Mouse (Mus musculus): ENCODE data around the gene Sys1. TPM values are rescaled to one million over a fixed set of nuclear protein-coding genes. Genes with fewer than 3 reads are reported as not detected.

Gene Sys1
- polyA plus RNA-seq, 1 experiment from 2014 or later = 76.9 TPM

DNA sequence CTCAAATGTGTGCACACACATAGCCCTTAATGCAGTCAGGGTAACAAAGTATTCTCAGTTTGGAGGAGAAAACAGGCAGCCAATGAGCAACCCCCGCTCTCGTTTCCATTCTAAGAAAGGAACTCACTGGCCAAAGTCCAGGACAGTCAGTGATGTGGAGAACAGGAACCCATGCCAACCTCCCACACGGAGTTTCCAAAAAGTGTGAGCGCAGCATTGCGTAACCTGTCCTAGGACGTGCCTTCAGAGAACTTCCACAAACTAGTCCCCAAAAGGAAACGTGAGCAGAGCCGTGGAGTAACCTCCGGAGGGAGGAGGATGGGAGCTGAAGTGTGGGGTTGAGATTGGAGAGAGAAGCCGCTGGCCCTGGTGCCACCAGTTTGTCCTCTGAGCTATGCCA lies 1.9 kb upstream of the Sys1 start:
- ATAC-seq = no peak
- no peak overlapping the region for H3K27ac ChIP-seq (ENCODE audit: low read length)
- H3K36me3 ChIP-seq (ENCODE audit: control insufficient read depth, insufficient read depth) = no peaks in the 10 kb centered on the region
- H3K4me3 ChIP-seq (replicated peaks; ENCODE audit: low read length) = no peak overlapping the region
- H3K4me2 ChIP-seq (ENCODE audit: low read length) = no peak overlapping the region
- WGBS = 75% methylated on average over 10 of the region's 10 CpGs
- H3K27me3 ChIP-seq (replicated peaks; ENCODE audit: control insufficient read depth, insufficient read depth, low read length) = no peaks in the 10 kb centered on the region
- no peaks in the 10 kb centered on the region for H3K4me1 ChIP-seq (replicated peaks; ENCODE audit: control insufficient read depth, insufficient read depth, low read length)
- no peak overlapping the region for H3K9ac ChIP-seq (replicated peaks; ENCODE audit: low read depth, low read length)
- H3K9me3 ChIP-seq (ENCODE audit: control insufficient read depth, low read length) = no peaks in the 10 kb centered on the region

DNA sequence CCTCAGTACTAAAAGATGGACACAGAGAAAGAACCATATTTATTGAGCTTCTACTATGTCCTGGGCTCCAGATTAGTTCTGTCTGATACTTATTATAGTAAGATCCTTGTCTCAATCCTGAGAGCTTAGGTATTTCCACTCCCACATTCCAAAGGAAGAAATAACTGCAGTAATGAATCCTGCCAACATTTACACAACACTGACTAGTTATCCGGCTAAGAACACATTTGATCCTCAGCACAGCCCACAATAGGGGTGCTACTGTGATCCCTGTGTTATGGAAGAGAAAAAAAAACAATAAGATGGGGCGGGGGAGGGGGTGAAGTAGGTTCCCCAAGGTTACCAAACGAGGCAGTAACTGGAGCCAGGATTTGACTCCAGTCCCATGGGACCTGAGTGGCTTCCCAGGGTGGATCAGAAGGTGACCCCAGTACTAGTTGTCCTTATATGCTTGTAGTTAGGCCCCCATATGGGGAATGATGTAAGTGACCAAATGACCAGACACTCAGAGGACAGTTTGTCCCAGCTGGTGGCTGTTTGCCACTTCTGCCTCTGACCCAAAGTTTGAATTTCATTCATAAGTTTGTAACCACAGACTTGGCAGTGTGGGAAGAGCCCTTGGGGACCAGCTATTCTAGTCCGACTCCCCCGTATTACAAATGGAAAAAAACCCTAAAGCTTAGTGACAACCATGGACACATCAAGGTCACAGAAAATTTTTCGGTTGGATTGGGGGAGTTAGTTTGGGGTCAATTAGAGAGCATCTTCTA lies 1.2 kb upstream of the Sys1 start:
- WGBS = 75% methylated on average over 6 of the region's 6 CpGs
- Histone ChIP-seq H3K4me1 (replicated peaks; ENCODE audit: control insufficient read depth, insufficient read depth, low read length) (no peaks in the 10 kb centered on the region), H3K36me3 (ENCODE audit: control insufficient read depth, insufficient read depth) (no peaks in the 10 kb centered on the region), H3K9ac (replicated peaks; ENCODE audit: low read depth, low read length) (no peak overlapping the region), H3K4me2 (ENCODE audit: low read length) (no peak overlapping the region), H3K27ac (ENCODE audit: low read length) (no peak overlapping the region), H3K27me3 (replicated peaks; ENCODE audit: control insufficient read depth, insufficient read depth, low read length) (no peaks in the 10 kb centered on the region), H3K4me3 (replicated peaks; ENCODE audit: low read length) (no peak overlapping the region), H3K9me3 (ENCODE audit: control insufficient read depth, low read length) (no peaks in the 10 kb centered on the region)
- ATAC-seq = no peak

DNA sequence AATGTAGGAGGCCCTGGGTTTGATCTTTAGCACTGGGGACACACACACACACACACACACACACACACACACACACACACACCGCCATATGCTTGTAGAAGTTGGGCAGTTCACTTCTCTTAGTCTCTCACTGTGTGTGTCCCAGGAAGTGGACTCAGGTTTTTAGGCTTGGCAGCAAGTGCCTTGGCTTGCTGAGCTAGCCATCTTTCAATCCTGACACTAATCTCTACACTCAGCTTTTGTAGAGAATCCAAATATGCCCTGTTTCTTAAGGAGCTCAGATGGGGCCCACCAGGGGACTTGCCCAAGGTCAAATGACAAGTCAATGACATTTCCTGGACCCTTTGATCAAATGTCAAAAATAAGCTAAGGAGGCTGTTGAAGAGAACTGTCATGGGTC lies 351 bp upstream of the Sys1 start:
- Histone ChIP-seq H3K4me2 (ENCODE audit: low read length) (no peak overlapping the region), H3K9ac (replicated peaks; ENCODE audit: low read depth, low read length) (no peak overlapping the region)
- no peak for ATAC-seq

DNA sequence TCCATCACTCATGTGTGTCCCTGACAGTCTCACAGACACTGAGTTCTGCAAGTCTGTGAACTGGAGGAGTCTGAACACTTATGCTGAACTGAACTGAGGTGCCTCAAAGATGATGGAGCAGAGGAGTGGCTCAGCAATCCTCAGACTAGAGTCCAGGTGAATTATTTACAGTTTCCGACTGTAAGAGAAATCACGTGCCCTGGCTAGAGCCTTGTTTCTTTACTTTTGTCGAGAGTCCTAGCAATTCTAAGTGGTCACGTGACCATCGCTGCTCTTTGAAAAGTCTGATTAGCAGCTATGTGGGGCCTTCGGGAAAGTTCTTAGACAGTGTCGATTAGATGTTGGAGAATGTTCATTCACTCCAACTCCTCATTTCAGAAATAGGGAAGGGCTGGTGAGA lies 1.2 kb downstream of the Sys1 start:
- H3K9me3 ChIP-seq (ENCODE audit: control insufficient read depth, low read length) = no peaks in the 10 kb centered on the region
- 61% methylated on average over 7 of the region's 7 CpGs for WGBS
- no peak overlapping the region for H3K27ac ChIP-seq (ENCODE audit: low read length)
- no peak for ATAC-seq
- no peaks in the 10 kb centered on the region for H3K36me3 ChIP-seq (ENCODE audit: control insufficient read depth, insufficient read depth)
- no peak overlapping the region for H3K4me3 ChIP-seq (replicated peaks; ENCODE audit: low read length)
- H3K9ac ChIP-seq (replicated peaks; ENCODE audit: low read depth, low read length) = no peak overlapping the region
- no peak overlapping the region for H3K4me2 ChIP-seq (ENCODE audit: low read length)
- H3K27me3 ChIP-seq (replicated peaks; ENCODE audit: control insufficient read depth, insufficient read depth, low read length) = no peaks in the 10 kb centered on the region
- peaks cover 13% of the 10 kb centered on the region for H3K4me1 ChIP-seq (replicated peaks; ENCODE audit: control insufficient read depth, insufficient read depth, low read length)

More for the DNA sequence above, 351 bp upstream of the Sys1 start:
- H3K27ac ChIP-seq (ENCODE audit: low read length) = no peak overlapping the region
- WGBS = 86% methylated on average over 1 of the region's 1 CpGs
- no peaks in the 10 kb centered on the region for H3K9me3 ChIP-seq (ENCODE audit: control insufficient read depth, low read length)
- no peak overlapping the region for H3K4me3 ChIP-seq (replicated peaks; ENCODE audit: low read length)
- no peaks in the 10 kb centered on the region for H3K36me3 ChIP-seq (ENCODE audit: control insufficient read depth, insufficient read depth)
- H3K27me3 ChIP-seq (replicated peaks; ENCODE audit: control insufficient read depth, insufficient read depth, low read length) = no peaks in the 10 kb centered on the region
- no peaks in the 10 kb centered on the region; the same call in 1 of the 2 replicates for H3K4me1 ChIP-seq (replicated peaks; ENCODE audit: control insufficient read depth, insufficient read depth, low read length)

DNA sequence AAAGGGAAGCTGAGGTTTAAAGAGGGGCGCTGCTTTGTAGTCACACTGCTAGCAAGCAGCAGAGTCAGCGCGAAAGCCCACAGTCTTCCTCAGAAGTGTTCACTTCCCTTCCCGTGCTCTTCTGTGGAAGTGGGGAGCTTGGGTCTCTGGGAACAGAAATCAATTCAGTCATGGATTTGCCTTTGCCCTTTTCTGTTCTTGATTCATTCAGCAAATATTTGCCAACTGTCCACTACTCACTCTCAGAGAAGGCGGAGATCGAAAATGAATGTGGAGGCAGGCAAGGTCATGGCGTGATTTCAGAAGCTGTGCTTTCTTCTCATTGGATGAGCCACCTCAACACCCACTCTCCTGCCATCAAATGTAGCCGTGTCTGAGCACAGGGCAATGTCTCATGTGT lies 1.8 kb downstream of the Sys1 start:
- ATAC-seq = no peak
- Histone ChIP-seq H3K27me3 (replicated peaks; ENCODE audit: control insufficient read depth, insufficient read depth, low read length) (no peaks in the 10 kb centered on the region), H3K9me3 (ENCODE audit: control insufficient read depth, low read length) (no peaks in the 10 kb centered on the region), H3K36me3 (ENCODE audit: control insufficient read depth, insufficient read depth) (no peaks in the 10 kb centered on the region), H3K4me1 (replicated peaks; ENCODE audit: control insufficient read depth, insufficient read depth, low read length) (peaks cover 13% of the 10 kb centered on the region), H3K9ac (replicated peaks; ENCODE audit: low read depth, low read length) (no peak overlapping the region), H3K4me2 (ENCODE audit: low read length) (no peak overlapping the region), H3K4me3 (replicated peaks; ENCODE audit: low read length) (no peak overlapping the region), H3K27ac (ENCODE audit: low read length) (no peak overlapping the region)
- 89% methylated on average over 8 of the region's 8 CpGs for WGBS

DNA sequence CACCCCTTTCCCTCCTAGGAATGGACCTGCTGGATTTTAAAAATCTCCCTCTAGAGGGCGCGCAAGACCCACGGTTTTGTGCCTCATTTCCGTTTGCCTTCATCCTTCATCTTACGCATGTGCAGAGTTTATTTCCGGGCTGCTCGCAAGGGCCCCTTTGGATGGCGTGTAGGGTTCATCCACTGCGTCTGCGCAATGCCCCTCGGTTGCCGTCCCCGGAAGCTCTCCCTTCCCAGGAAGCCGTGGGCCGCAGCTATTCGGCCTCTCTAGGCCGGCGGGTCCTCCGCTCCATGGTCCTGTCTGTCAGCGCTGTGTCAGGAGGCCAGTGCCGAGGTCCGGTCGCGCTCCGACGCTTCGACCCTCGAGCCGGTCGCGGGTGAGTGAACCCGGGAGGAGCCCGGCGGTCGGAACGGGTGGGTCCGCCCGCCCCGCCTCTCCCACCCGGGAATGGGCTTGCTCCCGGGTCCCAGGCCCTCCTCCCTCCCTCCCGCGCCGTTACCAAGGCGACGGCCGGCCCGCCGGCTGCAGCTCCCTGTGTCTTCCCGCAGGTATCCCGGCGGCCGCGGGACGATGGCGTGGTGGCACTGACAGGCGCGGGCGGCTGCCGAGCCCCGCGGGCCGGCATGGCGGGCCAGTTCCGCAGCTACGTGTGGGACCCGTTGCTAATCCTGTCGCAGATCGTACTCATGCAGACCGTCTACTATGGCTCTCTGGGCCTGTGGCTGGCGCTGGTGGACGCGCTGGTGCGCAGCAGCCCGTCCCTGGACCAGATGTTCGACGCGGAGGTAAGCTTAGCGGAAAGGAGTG lies 4.2 kb downstream of the Sys1 start, which contains the start of gene Gm20458:
Gm20458 (plus strand) TSS at position 223 of the 807 bp plus-strand sequence.
- Histone ChIP-seq H3K27me3 (replicated peaks; ENCODE audit: control insufficient read depth, insufficient read depth, low read length) (no peaks in the 10 kb centered on the region), H3K9me3 (ENCODE audit: control insufficient read depth, low read length) (no peaks in the 10 kb centered on the region), H3K36me3 (ENCODE audit: control insufficient read depth, insufficient read depth) (peaks cover 10% of the 10 kb centered on the region; the same call in 1 of the 2 replicates), H3K4me1 (replicated peaks; ENCODE audit: control insufficient read depth, insufficient read depth, low read length) (peaks cover 13% of the 10 kb centered on the region), H3K4me2 (ENCODE audit: low read length) (peak within 1 kb of the TSS; percentile 85), H3K27ac (ENCODE audit: low read length) (peak within 1 kb of the TSS; percentile 80), H3K4me3 (replicated peaks; ENCODE audit: low read length) (peak within 1 kb of the TSS; percentile 76), H3K9ac (replicated peaks; ENCODE audit: low read depth, low read length) (peak within 1 kb of the TSS; percentile 79)
- under 1% methylated on average over 73 of the region's 79 CpGs for WGBS
- peak; percentile 99 for ATAC-seq

DNA sequence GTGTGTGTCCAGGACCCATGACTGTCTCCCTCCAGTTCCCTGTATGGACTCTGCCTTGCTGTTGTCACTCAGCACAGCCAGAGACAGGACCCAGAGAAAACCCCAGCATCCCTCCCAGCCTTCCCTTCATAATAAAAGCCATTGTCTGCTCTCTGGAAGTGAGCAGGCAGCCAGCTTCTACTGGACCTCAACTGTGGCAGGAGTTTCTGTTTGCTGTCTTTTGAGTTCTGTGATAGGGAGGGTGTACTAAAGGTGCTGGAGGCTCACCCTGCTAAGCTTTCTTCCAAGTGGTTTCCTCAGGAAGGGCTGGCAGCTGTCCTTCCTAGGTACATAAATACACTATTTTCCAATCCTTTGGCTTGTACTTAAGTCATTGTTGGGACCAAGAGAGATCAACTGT lies 8.4 kb downstream of the Sys1 start:
- Histone ChIP-seq H3K4me3 (replicated peaks; ENCODE audit: low read length) (no peak overlapping the region), H3K4me1 (replicated peaks; ENCODE audit: control insufficient read depth, insufficient read depth, low read length) (peaks cover 13% of the 10 kb centered on the region), H3K27ac (ENCODE audit: low read length) (no peak overlapping the region), H3K27me3 (replicated peaks; ENCODE audit: control insufficient read depth, insufficient read depth, low read length) (no peaks in the 10 kb centered on the region), H3K4me2 (ENCODE audit: low read length) (no peak overlapping the region), H3K9ac (replicated peaks; ENCODE audit: low read depth, low read length) (no peak overlapping the region), H3K36me3 (ENCODE audit: control insufficient read depth, insufficient read depth) (peaks cover 10% of the 10 kb centered on the region), H3K9me3 (ENCODE audit: control insufficient read depth, low read length) (no peaks in the 10 kb centered on the region)
- no peak for ATAC-seq

DNA sequence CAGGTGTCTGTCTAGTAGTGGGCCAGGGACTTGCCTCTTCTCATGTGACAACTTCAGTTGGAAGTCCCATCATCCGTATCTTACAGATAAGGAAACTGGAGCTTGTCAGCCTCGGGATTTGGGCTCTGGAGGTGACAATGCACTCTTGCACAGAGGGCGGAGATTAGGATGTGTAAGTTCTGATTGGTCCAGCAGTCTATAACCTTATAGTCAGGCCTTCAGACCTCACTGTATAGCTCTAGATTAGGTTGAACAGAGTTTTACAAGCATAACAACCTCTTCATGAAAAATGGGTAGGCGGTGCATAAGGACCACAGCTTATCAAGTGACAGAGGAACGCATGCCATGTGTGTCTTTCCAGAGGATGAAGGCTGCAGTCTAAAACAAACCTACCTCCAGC lies 10.0 kb downstream of the Sys1 start:
- Histone ChIP-seq H3K27me3 (replicated peaks; ENCODE audit: control insufficient read depth, insufficient read depth, low read length) (no peaks in the 10 kb centered on the region), H3K4me1 (replicated peaks; ENCODE audit: control insufficient read depth, insufficient read depth, low read length) (peaks cover 10% of the 10 kb centered on the region), H3K36me3 (ENCODE audit: control insufficient read depth, insufficient read depth) (peaks cover 10% of the 10 kb centered on the region), H3K27ac (ENCODE audit: low read length) (no peak overlapping the region), H3K9ac (replicated peaks; ENCODE audit: low read depth, low read length) (no peak overlapping the region), H3K9me3 (ENCODE audit: control insufficient read depth, low read length) (no peaks in the 10 kb centered on the region), H3K4me3 (replicated peaks; ENCODE audit: low read length) (no peak overlapping the region), H3K4me2 (ENCODE audit: low read length) (no peak overlapping the region)
- ATAC-seq = no peak
- WGBS = 82% methylated on average over 5 of the region's 5 CpGs

DNA sequence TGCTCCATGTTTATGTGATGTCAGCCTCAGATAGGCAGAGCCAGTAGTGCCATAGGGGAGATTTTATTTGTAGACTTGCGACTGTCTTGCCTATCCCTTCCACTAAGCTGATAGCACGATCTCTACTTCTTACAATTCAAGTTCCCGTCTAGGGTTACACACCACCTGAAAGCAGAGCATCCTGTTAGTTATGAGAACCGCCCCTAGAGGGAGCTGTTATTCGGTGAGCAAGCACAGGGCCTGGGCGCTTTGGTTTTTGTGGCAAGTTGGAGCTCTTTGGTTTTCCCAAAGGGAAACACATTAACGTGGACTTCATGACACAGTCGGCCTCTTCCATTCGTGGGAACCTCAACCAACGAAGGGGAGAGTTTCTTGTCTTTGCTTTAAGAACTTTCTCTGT lies 13.5 kb downstream of the Sys1 start:
- Histone ChIP-seq H3K27me3 (replicated peaks; ENCODE audit: control insufficient read depth, insufficient read depth, low read length) (no peaks in the 10 kb centered on the region), H3K9ac (replicated peaks; ENCODE audit: low read depth, low read length) (no peak overlapping the region), H3K36me3 (ENCODE audit: control insufficient read depth, insufficient read depth) (peaks cover 7% of the 10 kb centered on the region), H3K4me2 (ENCODE audit: low read length) (no peak overlapping the region), H3K9me3 (ENCODE audit: control insufficient read depth, low read length) (no peaks in the 10 kb centered on the region), H3K4me1 (replicated peaks; ENCODE audit: control insufficient read depth, insufficient read depth, low read length) (no peaks in the 10 kb centered on the region), H3K4me3 (replicated peaks; ENCODE audit: low read length) (no peak overlapping the region), H3K27ac (ENCODE audit: low read length) (no peak overlapping the region)
- no peak for ATAC-seq
- 32% methylated on average over 10 of the region's 10 CpGs for WGBS
